Mouse (Mus musculus): ENCODE results near the gene Cd5l.
A peak's percentile ranks its signal among the peaks of the same experiment; 100 is the strongest.

Cd5l gene

GRCm38 (mm10) chr3:87408171-87408570, 50.5 kb downstream of the Cd5l start:
- DNase-seq (ENCODE audit: low read depth, low spot score), result peak; percentile 56

GRCm38 (mm10) chr3:87409196-87409935, 51.7 kb downstream of the Cd5l start:
- no peak for DNase-seq (ENCODE audit: low read depth, low spot score)

- no peak for DNase-seq (ENCODE audit: low read depth, low spot score)
Observed at GRCm38 (mm10) chr3:87410605-87411004, 52.9 kb downstream of the Cd5l start.

GRCm38 (mm10) chr3:87411150-87411549, 53.5 kb downstream of the Cd5l start:
- peak; percentile 14 for DNase-seq (ENCODE audit: low read depth, low spot score)

- no peak for DNase-seq (ENCODE audit: low read depth, low spot score)
Observed at GRCm38 (mm10) chr3:87420645-87421044, 63.0 kb downstream of the Cd5l start.
